Mouse (Mus musculus) lung, postnatal 14 days (tissue): Measurements from ENCODE around the gene Mylk.
"Not testable (repeated sequence)": the region's sequence is repeated elsewhere in the genome, so short reads cannot be mapped to it uniquely, and the experiment has no call there.

Source experiments
- DNase-seq: peaks from one replicate; pipeline ENCODE4 v3.0.0; 2021

Mylk gene

GRCm38 (mm10) chr16:34745065-34745585 lies at the start of gene Mylk:
Gene Mylk (plus strand): TSS chr16:34745210.
- DNase-seq, result peak; percentile 94

DNA sequence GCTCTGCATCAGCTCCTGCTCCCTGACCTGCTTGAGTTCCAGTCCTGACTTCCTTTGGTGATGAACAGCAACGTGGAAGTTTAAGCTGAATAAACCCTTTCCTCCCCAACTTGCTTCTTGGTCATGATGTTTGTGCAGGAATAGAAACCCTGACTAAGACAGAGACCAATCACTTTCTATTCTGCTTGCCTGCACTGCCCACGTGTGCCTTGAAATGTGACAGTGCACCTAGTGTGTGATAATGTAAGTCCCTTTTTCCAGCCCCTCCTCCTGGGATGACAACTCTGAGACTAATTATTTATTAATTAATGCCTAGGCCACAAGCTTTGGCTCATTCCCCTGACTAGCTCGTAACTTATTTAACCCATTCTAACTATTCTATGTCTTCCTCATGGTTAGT lies 46.3 kb upstream of the Mylk start:
- not testable (repeated sequence) for DNase-seq

GRCm38 (mm10) chr16:34700165-34700827 lies 44.7 kb upstream of the Mylk start:
- DNase-seq, result peak; percentile 81

GRCm38 (mm10) chr16:34700828-34701216 lies 44.2 kb upstream of the Mylk start:
- no peak for DNase-seq

DNA sequence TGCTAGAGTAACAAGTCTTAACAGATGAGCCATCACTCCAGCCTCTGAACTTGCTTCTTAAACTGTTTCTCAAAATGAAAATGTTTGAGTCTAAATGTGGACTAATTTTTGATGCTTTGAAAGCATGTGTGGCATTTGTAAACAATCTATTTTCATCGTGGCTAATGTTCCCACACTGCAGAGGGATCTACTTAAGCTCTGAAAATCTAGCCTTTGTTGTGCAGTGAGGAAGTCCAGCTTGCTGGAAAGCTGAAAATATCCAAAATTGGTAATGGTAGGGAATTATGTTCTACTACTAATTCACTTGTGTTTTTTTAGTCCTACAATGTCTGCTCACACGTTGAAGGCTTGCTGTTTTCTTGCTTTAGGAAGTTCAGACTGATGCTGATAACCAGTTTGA lies 39.0 kb upstream of the Mylk start:
- no peak for DNase-seq

DNA sequence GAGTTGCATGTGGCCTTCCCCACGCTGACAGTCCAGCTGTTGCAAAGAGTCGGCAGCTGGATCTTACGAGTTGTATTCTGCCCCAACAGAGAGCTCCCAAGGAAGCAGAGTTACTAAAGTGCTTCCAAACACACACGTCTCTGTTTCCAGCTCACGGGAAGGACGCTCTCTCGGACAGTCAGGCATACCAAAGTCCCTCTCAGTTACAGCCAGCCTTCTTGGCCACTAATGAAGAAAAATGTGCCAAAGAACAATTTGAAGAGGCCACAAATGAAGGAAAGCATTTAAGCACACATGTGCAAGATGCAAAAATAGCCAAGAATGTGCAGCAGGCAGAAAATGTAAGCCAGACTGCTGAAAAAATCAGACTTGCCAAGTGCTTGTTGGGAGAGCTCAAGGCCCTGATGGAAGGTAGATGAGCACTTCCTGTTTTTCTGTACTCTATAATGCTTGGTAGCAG lies 38.5 kb upstream of the Mylk start:
- peak; percentile 27 for DNase-seq

GRCm38 (mm10) chr16:34711481-34711880 lies 33.5 kb upstream of the Mylk start:
- peak; percentile 11 for DNase-seq

DNA sequence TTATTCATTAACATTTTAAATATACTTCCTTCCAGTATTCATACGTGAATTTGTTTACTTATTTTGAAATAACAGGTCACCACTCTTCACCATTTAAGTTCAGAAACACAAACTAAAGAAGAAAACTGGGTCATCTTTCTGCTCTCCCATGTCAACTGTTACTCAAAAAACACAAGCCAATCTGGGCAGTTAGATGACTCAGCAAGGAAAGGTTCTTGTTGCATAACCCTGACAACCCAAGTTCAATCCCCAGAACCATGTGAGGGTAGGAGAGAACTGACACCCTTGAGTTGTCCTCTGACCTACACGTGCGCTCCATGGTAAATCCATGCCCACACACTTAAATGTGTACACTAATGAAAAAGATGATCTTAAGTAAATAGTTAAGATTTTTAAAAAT lies 19.9 kb upstream of the Mylk start:
- no peak for DNase-seq

- DNase-seq, result not testable (repeated sequence)
Observed at GRCm38 (mm10) chr16:34728610-34729009, 16.4 kb upstream of the Mylk start.

- no peak for DNase-seq
Observed at GRCm38 (mm10) chr16:34729371-34729770, 15.6 kb upstream of the Mylk start.

GRCm38 (mm10) chr16:34738656-34739233 lies 6.3 kb upstream of the Mylk start:
- no peak for DNase-seq

- DNase-seq, result peak; percentile 10
Observed at GRCm38 (mm10) chr16:34742930-34743329, 2.1 kb upstream of the Mylk start.

GRCm38 (mm10) chr16:34748081-34748720 lies 3.2 kb downstream of the Mylk start:
- no peak for DNase-seq

DNA sequence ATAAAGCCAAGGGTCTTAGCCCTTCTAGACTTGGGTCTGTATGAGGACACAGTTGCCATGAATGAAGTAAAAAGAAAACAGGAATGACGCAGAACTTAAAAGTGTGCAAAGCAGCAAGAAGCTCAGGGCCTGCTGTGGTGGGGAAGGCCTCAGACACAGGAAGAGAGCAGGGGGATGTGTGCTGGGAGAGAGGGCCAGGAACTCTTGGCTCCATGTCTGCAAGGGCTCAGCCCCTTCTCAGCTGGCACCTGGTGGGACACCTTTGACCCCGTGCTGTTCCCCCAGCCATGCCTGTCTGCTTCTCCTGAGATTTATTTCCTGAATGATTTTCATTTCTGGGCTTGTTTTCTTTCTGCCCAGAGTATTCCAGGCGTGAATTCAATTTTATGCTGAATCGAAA lies 4.5 kb downstream of the Mylk start:
- DNase-seq, result no peak

DNA sequence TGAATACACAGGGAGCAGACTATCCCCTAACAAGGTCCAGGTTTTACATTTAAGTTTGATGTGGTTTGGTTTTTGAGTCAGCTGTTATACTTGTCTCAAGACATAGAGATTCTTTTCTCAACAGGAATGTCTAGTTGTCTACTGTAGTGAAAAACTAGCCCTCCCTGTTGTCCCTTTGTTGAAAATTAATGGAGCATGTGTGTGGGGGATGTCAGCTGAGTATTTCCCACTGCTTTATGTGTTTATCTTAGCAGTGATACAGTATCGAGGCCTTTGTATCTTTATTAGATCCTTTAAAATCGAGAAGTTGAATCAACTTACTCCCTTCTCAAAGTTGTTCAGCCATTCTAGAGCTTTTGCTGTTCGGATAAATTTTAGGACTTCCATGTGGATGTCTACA lies 7.0 kb downstream of the Mylk start:
- no peak for DNase-seq

DNA sequence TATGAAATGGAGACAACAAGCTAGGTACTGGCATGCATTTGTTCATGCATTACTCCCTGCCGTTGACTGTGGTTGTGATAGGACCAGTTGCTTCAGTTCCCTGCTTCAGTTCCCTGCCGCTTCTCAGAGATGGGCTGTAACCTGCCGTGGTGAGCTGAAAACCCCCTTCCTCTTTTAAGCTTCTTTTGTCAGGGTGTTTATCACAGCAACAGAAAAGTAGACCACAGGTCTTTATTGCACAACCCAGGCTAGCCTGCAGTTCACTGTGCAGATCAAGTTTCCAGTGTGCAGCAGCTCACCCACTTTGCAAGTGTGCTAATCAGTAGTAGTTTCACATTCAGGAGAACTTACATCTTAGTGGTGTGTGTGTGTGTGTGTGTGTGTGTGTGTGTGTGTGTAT lies 8.0 kb downstream of the Mylk start:
- no peak for DNase-seq

DNA sequence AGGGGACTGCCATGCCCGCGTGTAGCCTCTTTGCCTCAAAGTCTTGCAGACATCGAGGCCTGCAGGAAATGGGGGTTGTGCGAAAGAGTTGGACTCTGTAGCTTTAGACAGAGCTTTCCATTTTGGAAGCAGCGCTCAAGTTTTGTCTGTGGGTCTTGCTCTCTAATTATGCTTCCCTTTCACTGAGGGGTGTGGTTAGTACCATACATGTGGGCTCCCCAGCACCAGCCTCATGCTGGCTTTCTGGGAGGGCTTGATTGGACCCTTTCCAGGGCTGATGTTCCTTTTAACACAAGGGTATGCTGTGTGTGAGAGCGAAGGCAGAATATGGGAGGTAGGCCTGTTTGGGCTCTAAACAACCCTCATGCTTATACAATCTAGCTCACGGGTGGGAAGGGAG lies 12.0 kb downstream of the Mylk start:
- DNase-seq, result no peak

DNA sequence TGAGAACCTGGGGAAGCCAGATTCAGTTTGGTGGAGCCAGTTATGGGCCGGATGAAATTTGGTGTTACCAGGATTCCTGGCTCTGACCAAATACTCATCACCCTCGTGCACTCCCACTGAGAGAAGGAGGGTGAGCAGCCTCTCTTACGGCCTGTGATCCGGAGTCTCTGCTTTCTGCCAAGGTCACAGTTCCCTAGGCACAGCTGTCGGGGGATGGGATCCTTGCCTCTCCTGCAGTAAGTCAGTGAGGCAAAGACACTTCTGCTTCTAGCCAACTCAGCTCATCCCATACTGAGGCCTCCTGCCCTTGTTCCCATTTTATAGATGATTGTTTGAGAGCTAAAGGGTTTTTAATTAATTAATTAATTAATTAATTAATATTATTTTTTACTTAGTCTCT lies 13.2 kb downstream of the Mylk start:
- no peak for DNase-seq

DNA sequence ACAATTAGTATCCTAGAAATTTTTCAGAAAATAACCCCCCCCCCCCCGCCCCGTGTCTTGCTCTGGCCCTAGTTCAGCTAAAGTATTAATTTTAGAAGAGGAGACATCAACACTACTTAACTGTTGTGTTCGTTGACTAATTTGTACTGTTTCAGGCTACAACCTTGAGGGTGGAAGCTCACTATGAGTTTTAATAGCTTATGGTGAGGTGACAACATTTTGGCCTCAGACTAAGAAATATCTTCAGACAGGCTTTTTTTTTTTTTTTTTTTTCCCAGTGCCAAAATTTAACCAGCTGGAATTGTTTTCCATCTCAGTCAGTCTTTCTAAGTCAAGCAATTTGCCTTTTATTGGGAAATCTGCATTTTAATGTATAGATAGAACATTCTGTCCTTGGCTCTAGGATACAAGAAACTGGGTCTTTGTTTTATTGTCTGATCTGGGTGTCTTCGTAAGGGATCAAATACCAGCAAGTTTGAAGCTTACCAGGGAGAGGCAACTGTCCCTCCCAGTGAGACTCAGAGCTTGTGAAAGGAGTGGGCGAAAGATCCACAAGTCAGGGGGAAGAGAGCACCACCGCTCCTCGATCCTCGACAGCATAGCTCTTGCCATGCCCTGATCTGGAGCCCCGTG lies 19.1 kb downstream of the Mylk start:
- no peak for DNase-seq

DNA sequence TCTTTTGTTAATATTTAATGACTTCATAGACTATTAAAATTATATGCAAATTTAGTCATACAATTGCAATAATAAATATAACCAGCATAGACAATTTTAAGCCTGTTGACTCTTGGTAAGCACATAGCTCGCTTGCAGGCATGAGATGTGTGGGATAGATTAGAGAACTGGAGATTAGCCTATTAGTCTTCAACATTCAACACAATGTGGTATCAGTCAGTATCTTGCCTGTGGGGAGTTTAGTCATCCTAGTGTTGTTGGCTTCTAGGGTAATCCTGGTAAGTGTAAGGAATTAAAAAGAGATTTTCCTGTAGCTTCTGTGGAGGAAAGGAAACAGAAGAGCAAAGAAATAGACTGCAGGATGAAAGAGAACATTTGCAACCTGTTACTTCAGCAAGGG lies 20.7 kb downstream of the Mylk start:
- no peak for DNase-seq

- no peak for DNase-seq
Observed at GRCm38 (mm10) chr16:34766193-34766592, 21.2 kb downstream of the Mylk start.

GRCm38 (mm10) chr16:34767443-34767842 lies 22.4 kb downstream of the Mylk start:
- DNase-seq, result no peak

DNA sequence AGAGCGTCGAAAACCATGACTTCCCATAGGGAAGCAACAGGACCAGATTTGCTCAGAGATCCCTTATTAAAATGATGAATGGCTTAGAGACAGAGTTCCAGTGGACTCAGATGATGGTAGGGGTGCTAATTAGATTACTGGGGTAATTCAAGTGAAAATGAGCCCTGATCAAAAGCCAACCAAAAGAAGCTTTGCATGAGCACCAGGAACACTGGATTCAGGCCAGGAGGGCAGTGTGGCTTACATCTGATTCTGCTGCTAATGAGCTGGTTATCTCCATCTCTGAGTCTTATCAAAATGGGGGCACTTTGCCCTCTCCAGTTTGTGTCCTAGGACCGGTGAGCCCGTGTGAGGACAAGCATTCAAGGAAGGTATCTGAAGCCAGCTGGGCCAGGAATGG lies 23.4 kb downstream of the Mylk start:
- no peak for DNase-seq

- DNase-seq, result no peak
Observed at GRCm38 (mm10) chr16:34770127-34770526, 25.1 kb downstream of the Mylk start.
